Mouse (Mus musculus) urinary bladder, postnatal 4 days (tissue): ENCODE data around the gene Ptpn21.

Experiments
- DNase-seq, 2 experiments: peaks; one replicate each; pipeline ENCODE4 v3.0.0; 2021 to 2022; ENCODE audit warnings: low spot score in 2 of 2

Ptpn21 gene

DNA sequence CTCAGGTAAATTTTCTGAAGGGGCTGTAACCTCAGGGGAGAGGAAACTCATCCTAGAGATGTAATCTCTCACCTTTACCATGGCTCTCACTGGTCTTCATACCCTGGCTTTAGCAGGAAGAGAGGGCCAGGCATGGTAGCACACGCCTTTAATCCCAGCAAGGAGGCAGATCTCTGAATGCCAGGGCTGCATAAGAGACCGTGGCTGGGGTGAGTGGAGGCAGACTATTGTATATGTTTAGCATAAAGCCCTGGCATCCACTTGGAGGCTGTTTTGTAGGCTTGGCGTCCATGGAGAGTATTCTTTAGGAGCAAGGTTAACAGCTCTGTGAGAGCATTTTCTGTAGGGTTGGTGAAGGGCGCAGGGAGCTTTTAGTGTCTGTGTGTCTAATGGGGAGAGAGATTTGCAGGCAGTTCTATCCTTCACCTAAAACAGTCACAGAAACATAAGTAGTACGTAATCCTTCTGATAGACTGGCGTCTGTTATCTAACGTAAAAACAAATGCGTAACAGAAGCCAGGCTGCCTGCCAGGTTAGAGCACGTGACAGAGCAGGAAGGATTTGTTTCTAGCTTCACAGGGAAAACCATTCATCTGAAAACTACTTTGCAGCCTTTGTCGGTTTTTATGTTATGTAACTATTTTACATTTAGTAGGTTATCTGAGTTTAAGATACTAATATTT lies 68.9 kb downstream of the Ptpn21 start:
- peak in 1 of 2 experiments; percentile 60 for DNase-seq

DNA sequence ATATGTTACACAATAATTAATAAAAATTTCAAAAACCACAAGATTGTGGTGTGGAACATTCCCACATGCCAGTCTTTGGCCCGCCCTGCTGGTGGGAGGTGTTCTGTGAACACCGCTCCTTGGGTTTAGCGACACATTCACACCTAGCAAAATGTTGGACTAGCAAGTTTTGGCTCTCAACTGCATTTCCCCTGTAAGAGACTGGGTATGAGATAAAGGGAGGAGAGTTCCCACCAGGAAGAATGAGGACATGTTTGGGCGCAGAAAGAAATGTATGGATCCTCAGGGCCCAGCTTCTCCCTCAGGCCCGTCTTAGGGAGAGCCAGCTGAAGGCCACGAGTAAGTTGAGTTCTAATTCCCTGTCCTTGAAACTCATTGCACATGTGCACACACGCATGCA lies 74.6 kb downstream of the Ptpn21 start:
- DNase-seq: no peak

DNA sequence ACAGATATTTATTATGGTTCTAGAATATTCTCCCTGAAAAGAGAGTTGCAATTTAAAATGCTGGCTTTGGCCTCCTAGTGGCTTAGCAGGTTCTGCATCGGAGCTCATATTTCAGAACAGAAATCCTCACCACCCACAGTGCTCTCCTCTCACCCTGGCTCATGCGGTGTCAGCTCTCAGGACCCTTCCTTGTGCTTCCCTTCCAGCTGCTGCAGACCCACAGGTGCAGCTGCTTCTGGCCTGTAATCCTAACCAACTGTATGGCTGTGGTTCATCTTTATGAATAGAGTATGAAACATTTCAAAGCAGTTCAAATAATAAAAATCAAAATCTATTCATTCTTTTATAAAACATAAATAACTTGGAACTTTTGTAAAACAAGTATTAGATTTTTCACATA lies 80.3 kb downstream of the Ptpn21 start:
- DNase-seq: no peak

DNA sequence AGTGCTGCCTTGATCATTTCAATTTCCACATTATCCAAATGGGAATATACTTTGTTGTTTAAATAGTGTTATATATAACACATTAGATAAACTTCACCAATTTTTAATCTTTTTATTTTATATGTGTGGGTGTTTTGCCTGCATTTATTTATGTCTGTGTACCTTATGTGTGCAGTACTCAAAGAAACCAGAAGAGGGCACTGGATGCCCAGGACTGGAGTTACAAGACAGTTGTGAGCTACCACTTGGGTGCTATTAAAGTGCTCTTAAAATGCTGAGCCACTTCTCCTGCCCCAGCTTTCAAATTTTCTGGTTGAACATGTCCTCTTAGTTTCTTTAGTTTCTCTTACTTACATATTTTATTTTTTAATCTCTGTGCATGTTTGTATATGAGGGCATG lies 92.4 kb downstream of the Ptpn21 start:
- DNase-seq: no peak

DNA sequence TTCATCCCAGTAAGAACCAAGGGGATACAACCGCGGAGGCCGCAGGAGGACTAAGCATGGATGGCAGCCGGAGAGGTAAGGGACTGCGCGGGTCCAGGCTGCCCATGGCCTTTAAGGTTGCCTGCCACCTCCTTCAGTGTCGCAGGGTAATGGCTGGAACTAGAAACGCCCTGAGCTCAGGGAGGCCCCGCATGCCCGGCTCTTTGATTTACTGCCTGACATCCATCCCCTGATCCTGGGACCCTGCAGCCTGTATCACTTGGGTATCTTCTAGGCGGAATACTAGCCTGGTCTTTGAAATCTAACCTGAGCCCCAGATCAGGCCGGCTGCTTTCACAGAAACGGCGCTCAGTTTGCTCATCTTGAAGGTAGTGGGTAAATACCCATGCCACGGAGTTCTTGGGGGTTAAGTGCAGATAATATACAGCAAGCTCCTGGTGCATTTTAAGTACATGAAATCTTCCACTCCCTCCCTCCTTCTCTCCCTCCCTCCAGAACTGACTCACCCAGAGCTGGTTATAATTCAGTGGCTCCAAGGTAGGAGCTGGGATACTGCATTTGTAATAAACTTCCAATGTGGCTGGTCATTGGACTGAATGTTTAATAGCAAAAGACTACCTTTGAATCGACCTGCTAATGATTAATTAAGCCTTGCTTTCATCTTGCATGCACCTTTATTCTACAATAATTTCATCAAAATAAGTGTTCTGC lies 108.8 kb downstream of the Ptpn21 start:
- DNase-seq: no peak

DNA sequence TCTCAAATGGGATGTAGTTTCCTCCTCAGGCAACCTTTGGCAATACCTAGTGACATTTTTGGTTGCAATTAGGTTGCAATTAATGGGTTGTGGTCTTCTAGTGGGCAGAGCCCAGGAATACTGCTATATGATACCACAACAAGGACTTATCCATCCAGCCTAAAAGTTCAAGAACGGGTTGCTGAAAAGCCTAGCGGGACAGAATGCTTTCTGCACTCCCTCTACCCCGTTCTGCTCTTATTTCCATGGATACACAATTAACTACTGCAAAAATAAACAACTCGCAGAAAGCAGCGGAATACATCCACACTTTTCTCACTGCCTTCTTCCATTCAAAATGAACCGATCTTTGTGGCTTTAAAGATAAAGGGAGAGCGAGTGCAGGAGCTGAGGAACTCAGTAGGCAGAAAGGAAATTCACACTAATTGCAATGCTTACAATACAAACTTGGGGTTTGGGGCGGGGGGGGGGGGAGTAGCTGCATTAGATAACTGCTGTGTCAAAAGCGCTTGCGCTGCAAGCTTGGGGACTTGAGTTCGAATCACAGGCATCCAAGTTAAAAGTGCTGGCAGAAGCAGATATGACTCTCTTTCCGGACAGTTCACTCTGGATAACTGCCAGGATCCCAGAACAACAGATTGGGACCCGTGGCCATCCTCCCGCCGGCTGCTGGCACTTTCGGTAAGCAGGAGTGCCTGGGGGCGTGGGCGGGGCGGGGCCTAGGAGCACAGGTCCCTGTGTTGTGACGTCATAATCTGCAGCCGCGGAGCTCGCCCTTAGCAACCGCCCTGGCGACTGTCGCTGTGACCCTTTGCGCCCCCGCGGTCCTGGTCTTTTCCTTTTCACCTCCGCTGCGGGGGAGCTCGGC lies 109.6 kb downstream of the Ptpn21 start, which contains the start of gene Spata7:
Gene Spata7 (plus strand): TSS at position 766 of the 868 bp plus-strand sequence.
- DNase-seq: peak; percentile 76 to 81
